Mouse (Mus musculus) midbrain, embryonic 15.5 days (tissue): ENCODE measurements around the gene Zfp609. TPM values are rescaled to one million over a fixed set of nuclear protein-coding genes. Genes with fewer than 3 reads are reported as not detected.

Experiments
- ATAC-seq: fragments of 200-750 bp; cut with Nextera tagmentation; replicated peaks from 2 replicates; pipeline ENCODE4 v1.8.0; 2017; ENCODE audit warnings: moderate TSS enrichment
- H3K27ac ChIP-seq: fragments of 300-500 bp; sonication (generic); 2 replicates; pipeline ENCODE4 v1.5.1; 2015; ENCODE audit warnings: mild to moderate bottlenecking, inconsistent platforms
- H3K27me3 ChIP-seq: fragments of 300-500 bp; sonication (generic); replicated peaks from 2 replicates; pipeline ENCODE4 v1.6.1; 2015; ENCODE audit warnings: inconsistent platforms
- H3K36me3 ChIP-seq: fragments of 300-500 bp; sonication (generic); replicated peaks from 2 replicates; pipeline ENCODE4 v1.6.1; 2015; ENCODE audit warnings: inconsistent platforms
- H3K4me1 ChIP-seq: fragments of 300-500 bp; sonication (generic); 2 replicates; pipeline ENCODE4 v1.6.1; 2015; ENCODE audit warnings: inconsistent platforms
- H3K4me2 ChIP-seq: fragments of 300-500 bp; sonication (generic); 2 replicates; pipeline ENCODE4 v1.6.1; 2015; ENCODE audit warnings: inconsistent platforms, mild to moderate bottlenecking, moderate library complexity
- H3K4me3 ChIP-seq: fragments of 300-500 bp; sonication (generic); 2 replicates; pipeline ENCODE4 v1.5.1; 2015; ENCODE audit warnings: mild to moderate bottlenecking, inconsistent platforms
- H3K9ac ChIP-seq: fragments of 300-500 bp; sonication (generic); 2 replicates; pipeline ENCODE4 v1.6.1; 2015; ENCODE audit warnings: mild to moderate bottlenecking, inconsistent platforms
- H3K9me3 ChIP-seq: fragments of 300-500 bp; sonication (generic); 2 replicates; pipeline ENCODE4 v1.6.1; 2016; ENCODE audit warnings: inconsistent platforms
- WGBS: fragments of 180-500 bp; shearing (Covaris S2); methylation state at CpG from one replicate; pipeline ENCODE4 v1.1.7; 2015; ENCODE audit warnings: mixed read lengths; 5-methylcytosine and 5-hydroxymethylcytosine counted together
- polyA plus RNA-seq: library from polyadenylated mRNA; unstranded; fragments of >200 nt; fragmentation: Nextera tagmentation; extraction: Ambion mirVana; gene quantifications from 2 replicates; pipeline ENCODE4 v1.2.1, GENCODE M21; 2015

Zfp609 gene
- polyA plus RNA-seq, 1 experiment from 2014 or later: 8.7 TPM

DNA sequence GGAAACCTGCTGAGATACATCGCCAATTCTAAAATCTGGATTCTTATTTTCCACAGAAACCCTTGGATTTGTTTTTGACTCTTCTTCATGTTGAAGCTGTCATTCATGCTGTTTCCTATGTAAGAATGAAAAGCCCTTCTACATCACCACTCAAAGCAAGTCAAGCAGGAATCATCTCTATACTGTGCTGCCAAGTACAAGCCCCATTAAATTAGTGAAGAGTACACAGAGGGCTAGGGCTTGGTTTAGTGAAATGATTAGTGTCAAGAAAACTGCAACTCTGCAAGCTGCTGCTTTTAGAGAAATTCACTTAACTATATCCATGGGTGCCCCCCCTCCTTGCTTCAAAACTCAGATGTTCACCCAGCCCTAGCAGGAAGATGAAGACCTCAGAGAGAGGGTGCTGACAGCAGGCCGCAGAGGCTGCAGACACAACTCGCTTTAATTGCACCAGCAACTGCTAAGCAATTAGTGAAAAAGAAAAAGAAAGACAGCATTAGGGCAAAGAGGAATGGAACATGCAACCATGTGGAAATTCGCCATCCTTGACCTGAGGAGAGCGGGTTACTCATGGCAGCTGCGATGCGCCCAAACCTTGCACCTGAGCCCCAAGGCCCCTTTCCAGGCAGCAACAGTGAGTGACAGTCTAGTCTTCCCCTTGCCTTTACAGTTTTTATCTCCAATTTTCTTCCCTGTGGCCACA, 71.5 kb downstream of the Zfp609 start:
- Histone ChIP-seq H3K4me1 (peaks cover 12% of the 10 kb centered on the region), H3K9ac (no peak overlapping the region), H3K36me3 (no peaks in the 10 kb centered on the region), H3K4me2 (no peak overlapping the region), H3K9me3 (no peaks in the 10 kb centered on the region), H3K27me3 (no peaks in the 10 kb centered on the region), H3K27ac (peak overlapping the region; percentile 5; the same call in 1 of the 2 replicates), H3K4me3 (no peak overlapping the region)
- WGBS: 70% methylated on average over 7 of the region's 7 CpGs
- ATAC-seq: no peak; the same call in 1 of the 2 replicates

DNA sequence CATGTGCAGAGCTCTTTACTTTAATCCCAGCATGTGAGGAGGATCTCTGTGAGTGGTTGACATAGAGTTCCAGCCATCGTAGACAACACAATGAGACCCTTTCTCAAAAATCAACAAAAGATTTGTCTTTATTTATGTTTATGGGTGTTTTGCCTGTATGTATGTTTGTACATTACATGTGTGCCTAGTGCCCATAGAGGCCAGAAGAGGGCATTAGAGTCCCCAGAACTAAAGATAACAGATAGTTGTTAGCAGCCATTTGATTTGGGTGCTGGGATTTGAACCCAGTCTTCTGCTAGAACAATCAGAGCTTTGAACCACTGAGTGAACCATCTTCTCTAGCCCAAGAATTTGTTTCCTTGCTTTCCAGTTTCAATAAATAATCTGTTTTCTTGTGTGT, 72.2 kb downstream of the Zfp609 start:
- H3K4me2 ChIP-seq: no peak overlapping the region
- H3K9ac ChIP-seq: no peak overlapping the region
- no peak overlapping the region for H3K4me3 ChIP-seq
- H3K4me1 ChIP-seq: peaks cover 12% of the 10 kb centered on the region
- H3K27ac ChIP-seq: no peak overlapping the region
- no peaks in the 10 kb centered on the region for H3K9me3 ChIP-seq
- no peak for ATAC-seq
- 83% methylated on average over 1 of the region's 1 CpGs for WGBS
- H3K27me3 ChIP-seq: no peaks in the 10 kb centered on the region
- no peaks in the 10 kb centered on the region for H3K36me3 ChIP-seq

DNA sequence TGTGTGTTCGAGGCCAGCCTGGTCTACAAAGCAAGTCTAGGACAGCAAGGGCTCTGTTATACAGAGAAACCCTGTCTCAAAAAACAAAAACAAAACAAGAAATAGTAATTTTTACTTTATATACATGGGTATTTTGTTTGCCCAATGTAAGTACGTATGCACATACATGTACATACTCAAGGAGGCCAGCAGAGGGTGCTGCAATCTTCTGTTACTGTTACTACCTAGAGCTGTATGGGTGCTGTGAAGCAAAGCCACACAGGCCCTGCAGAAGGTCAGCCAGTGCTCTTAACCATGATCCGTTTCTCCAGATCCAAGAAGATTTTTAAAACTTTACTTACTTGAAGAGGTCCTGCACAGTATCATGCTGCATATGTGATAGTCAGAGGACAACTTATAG, 74.7 kb downstream of the Zfp609 start:
- H3K36me3 ChIP-seq: no peaks in the 10 kb centered on the region

DNA sequence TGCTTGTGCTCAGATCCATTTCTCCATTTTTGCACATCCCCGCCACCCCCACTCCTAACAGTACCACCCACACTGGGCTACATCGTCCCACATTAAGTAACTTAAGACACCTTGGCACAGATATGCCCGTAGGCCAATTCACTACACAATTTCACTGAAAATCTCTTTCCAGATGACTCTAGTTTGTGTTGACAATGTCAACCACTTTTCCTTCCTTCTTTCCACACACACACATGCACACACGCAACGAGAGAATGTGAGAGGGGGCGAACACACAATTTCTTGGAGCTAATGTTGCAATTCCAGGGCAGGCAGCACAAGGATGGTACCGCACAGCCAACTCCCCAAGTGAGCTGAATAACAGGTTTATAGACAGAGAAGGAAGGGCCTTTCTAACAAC, 75.5 kb downstream of the Zfp609 start:
- peaks cover 13% of the 10 kb centered on the region for H3K4me1 ChIP-seq
- H3K4me2 ChIP-seq: no peak overlapping the region
- no peak overlapping the region for H3K9ac ChIP-seq
- H3K27ac ChIP-seq: no peak overlapping the region
- ATAC-seq: no peak
- 97% methylated on average over 7 of the region's 7 CpGs for WGBS
- H3K9me3 ChIP-seq: no peaks in the 10 kb centered on the region
- no peaks in the 10 kb centered on the region for H3K36me3 ChIP-seq
- H3K27me3 ChIP-seq: no peaks in the 10 kb centered on the region
- H3K4me3 ChIP-seq: no peak overlapping the region

More for the DNA sequence above, 74.7 kb downstream of the Zfp609 start:
- peaks cover 16% of the 10 kb centered on the region for H3K4me1 ChIP-seq
- H3K27me3 ChIP-seq: no peaks in the 10 kb centered on the region
- ATAC-seq: no peak
- H3K9me3 ChIP-seq: no peaks in the 10 kb centered on the region
- 94% methylated on average over 3 of the region's 3 CpGs for WGBS
- H3K4me3 ChIP-seq: no peak overlapping the region
- no peak overlapping the region for H3K27ac ChIP-seq
- no peak overlapping the region for H3K4me2 ChIP-seq
- no peak overlapping the region for H3K9ac ChIP-seq

DNA sequence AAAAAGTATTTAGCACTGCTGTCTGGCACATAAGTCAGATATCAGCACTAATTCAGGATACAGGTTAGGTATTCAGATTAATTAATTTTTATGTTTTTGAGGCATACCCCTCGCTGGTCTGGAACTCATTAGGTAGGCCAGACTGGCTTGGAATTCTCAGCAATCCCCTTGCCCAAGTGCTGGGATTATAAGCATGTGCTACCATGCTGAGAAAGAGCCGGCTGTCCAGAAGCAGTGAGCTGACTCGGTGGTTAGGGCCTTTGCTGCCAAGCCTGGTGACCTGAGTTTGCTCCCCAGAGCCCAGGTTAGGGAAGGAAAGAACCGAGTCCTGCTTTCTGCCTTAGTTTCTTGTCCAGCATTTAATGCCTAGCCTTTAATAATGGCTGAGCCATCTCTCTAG, 79.3 kb downstream of the Zfp609 start:
- Histone ChIP-seq H3K27ac (no peak overlapping the region), H3K9ac (no peak overlapping the region), H3K4me2 (no peak overlapping the region), H3K9me3 (no peaks in the 10 kb centered on the region), H3K4me3 (no peak overlapping the region), H3K27me3 (no peaks in the 10 kb centered on the region), H3K4me1 (peaks cover 35% of the 10 kb centered on the region), H3K36me3 (no peaks in the 10 kb centered on the region)
- ATAC-seq: no peak
- 40% methylated on average over 4 of the region's 4 CpGs for WGBS

DNA sequence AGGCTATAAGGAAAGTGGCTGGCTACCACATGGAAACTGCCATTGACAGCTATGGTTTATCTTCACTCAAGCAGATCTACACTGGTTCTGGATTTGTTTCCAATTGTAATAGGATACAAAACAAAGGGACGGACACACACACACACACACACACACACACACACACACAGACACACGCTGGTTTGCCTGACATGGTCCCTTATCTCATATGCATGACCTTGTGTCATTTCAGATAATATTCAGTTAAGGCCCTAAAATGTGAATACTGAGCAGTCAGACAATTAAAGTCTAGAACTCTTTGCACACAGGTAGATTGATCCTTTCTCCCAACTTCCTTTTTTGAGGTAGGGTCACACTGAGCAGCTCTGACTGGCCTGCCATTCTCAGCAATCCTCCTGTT, 80.9 kb downstream of the Zfp609 start:
- peaks cover 42% of the 10 kb centered on the region for H3K4me1 ChIP-seq

DNA sequence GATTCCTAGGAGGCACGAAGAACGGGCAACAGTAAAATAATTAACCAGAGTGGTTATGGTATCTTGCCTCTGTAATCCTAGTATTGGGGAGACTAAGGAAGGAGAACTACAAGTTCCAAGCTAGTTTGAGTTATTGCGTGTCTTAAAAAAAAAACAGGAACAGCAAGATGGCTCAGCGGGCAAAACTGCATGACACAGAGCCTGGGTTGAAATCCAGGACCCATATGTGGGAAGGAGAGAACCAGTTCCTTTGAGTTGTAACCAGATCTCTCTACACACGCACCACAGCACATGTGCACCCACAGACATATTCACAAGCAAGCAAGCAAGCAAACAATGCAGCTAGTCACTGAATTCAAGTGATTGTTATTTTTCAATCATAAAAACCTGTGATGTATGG, 81.9 kb downstream of the Zfp609 start:
- Histone ChIP-seq H3K27ac (peak overlapping the region; percentile 82), H3K4me1 (peaks cover 42% of the 10 kb centered on the region), H3K9ac (no peak overlapping the region), H3K9me3 (no peaks in the 10 kb centered on the region), H3K27me3 (no peaks in the 10 kb centered on the region), H3K4me2 (no peak overlapping the region), H3K4me3 (no peak overlapping the region), H3K36me3 (no peaks in the 10 kb centered on the region)
- WGBS: 47% methylated on average over 5 of the region's 5 CpGs
- no peak for ATAC-seq

More for the DNA sequence above, 80.9 kb downstream of the Zfp609 start:
- H3K4me2 ChIP-seq: no peak overlapping the region
- no peaks in the 10 kb centered on the region for H3K27me3 ChIP-seq
- H3K4me3 ChIP-seq: no peak overlapping the region
- no peak overlapping the region for H3K9ac ChIP-seq
- H3K27ac ChIP-seq: peak overlapping the region; percentile 82
- no peaks in the 10 kb centered on the region for H3K9me3 ChIP-seq
- no peaks in the 10 kb centered on the region for H3K36me3 ChIP-seq
- ATAC-seq: no peak
- WGBS: 78% methylated on average over 2 of the region's 2 CpGs

DNA sequence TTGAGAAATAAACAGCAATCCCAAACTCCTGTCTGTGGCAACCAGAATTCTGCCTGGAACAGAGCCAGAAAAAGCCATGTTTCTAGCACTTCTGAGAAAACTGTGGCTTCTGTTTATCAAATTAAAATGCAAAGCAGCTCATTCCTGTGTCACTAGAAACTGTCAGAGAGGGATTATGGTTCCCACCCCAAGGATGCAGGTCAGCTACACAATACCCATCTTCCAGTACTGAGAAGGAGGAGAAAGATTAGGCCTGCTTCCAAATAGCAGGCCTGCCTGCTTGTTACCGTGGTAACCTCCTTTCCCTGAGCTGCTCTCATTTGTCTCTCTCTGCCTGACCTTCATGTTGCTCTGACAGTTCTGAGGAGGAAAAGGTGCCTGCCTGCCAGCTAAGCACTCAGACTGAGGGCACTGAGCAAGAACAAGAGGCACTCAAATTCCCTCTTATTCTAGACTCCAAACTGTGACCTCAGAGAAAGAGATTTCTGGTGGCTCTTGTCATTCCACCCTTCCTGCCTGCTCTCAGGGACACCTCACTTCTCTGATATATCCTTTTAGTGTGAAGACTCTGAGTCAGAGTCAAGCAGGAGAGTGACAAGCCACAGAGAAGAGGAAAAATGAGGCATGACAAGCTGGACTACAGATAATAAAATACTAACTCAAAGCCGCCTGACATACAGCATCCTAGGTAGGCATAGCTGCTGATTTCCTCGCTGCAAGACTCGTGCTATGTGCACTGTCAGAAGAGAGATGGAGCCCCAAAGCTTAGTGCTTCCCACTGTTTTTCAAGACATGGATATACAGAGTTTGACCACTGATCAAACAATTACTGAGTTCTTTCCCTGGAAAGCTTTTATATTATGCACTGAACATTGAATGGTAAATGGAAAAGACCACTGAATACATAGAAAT, 82.9 kb downstream of the Zfp609 start:
- Histone ChIP-seq H3K4me3 (no peak overlapping the region), H3K27ac (peak overlapping the region; percentile 82), H3K9me3 (no peaks in the 10 kb centered on the region), H3K27me3 (no peaks in the 10 kb centered on the region), H3K36me3 (no peaks in the 10 kb centered on the region), H3K4me2 (peak overlapping the region; percentile 19; the same call in 1 of the 2 replicates), H3K4me1 (peaks cover 42% of the 10 kb centered on the region), H3K9ac (no peak overlapping the region)
- peak; percentile 93 for ATAC-seq
- WGBS: 11% methylated on average over 4 of the region's 4 CpGs

DNA sequence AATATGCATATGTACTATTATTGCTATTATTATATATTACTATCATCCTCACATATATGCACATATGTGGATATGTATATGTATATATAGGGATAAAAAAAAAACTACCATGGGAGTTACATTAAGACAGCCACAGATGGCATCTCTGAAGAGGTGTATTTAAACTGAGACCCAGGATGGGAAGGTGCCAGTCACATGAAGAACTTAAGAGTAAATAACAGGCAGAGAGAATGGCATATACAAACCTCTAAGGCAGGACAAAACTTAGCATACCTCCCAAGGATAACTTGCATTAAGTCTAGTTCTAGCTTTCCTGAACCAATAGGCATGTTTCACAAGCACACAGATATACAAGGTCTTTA, 83.6 kb downstream of the Zfp609 start:
- H3K4me2 ChIP-seq: no peak overlapping the region
- H3K9ac ChIP-seq: no peak overlapping the region
- H3K4me3 ChIP-seq: no peak overlapping the region
- H3K36me3 ChIP-seq: no peaks in the 10 kb centered on the region
- no peak for ATAC-seq
- H3K27ac ChIP-seq: peak overlapping the region; percentile 82
- peaks cover 42% of the 10 kb centered on the region for H3K4me1 ChIP-seq
- no peaks in the 10 kb centered on the region for H3K9me3 ChIP-seq
- H3K27me3 ChIP-seq: no peaks in the 10 kb centered on the region

DNA sequence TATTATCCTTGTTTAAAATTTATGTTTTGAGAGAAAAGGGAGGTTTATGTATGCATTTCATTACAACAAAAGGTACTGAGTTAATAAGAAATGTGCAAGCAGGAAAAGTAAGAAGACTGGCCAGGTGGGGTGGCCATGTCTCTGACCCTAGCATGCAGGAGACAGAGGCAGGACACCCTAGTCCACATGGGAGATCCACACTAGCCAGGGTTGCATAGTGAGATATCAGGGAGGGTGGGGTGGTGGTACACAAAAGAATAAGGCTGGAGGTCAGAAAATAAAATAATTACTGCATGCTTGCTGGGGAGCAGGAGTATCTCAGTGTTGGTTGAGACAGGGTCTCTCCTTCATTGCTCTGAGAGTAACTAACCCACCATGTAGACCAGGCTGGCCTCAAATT, 84.0 kb downstream of the Zfp609 start:
- Histone ChIP-seq H3K36me3 (no peaks in the 10 kb centered on the region), H3K4me2 (no peak overlapping the region), H3K9me3 (no peaks in the 10 kb centered on the region), H3K9ac (no peak overlapping the region), H3K4me1 (peaks cover 42% of the 10 kb centered on the region), H3K4me3 (no peak overlapping the region), H3K27me3 (no peaks in the 10 kb centered on the region), H3K27ac (peak overlapping the region; percentile 82)
- ATAC-seq: no peak

DNA sequence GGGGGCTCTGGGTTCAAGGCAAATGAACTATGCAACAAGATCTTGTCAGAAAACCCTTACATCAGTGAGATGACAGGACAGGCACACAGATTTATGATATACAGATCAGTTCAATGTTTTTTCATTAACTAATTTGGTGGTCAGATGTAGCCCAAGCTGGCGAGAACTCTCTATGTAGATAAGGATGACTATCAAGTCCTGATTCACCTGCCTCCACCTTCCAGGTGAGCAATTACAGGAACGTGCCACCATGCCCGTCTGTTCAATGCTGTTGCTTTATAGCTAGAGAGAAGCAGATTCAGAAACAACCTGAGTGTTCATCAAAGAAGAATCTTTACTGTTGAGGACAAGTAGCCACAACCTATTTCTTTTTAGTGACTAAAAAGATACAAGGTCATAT, 84.6 kb downstream of the Zfp609 start:
- no peak for ATAC-seq
- Histone ChIP-seq H3K27me3 (no peaks in the 10 kb centered on the region), H3K9me3 (no peaks in the 10 kb centered on the region), H3K36me3 (no peaks in the 10 kb centered on the region), H3K9ac (no peak overlapping the region), H3K4me3 (no peak overlapping the region), H3K4me2 (no peak overlapping the region), H3K27ac (peak overlapping the region; percentile 82; the same call in 1 of the 2 replicates), H3K4me1 (peaks cover 38% of the 10 kb centered on the region)
- WGBS: 85% methylated on average over 3 of the region's 3 CpGs

DNA sequence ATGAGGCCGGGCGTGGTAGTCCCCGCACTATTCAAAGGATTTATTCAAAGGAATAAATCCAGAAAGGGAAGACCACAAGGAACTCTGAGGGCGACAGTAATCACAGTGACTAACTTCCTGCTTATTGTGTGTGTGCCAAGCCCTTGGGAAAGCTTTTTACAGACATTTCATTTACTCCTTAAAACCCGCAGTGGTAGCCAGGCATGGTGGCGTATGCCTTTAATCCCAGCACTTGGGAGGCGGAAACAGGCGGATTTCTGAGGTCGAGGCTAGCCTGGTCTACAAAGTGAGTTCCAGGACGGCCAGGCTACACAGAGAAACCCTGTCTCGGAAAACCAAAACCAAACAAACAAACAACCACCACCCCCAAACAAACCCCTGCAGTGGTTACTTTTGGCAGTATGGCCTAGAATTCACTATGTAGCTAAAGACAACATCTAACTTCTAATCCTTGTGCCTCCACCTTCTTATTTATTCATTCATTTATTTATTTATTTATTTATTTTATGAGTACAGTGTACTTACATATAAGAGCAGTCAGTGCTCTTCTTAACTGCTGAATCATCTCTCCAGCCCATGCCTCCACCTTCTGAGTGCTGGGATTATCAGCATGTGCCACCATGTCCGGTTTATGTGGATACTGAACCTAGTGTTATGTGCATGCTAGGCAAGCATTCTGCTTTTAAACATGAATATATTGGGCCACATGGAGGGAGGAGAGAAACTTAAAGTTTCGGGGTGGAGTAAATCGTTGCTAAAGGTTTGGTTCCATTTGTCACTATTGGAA, 86.1 kb downstream of the Zfp609 start:
- Histone ChIP-seq H3K4me3 (no peak overlapping the region), H3K27me3 (no peaks in the 10 kb centered on the region), H3K4me2 (no peak overlapping the region), H3K9me3 (no peaks in the 10 kb centered on the region), H3K27ac (no peak overlapping the region), H3K9ac (no peak overlapping the region), H3K36me3 (no peaks in the 10 kb centered on the region), H3K4me1 (peaks cover 38% of the 10 kb centered on the region)
- 83% methylated on average over 14 of the region's 14 CpGs for WGBS
- ATAC-seq: no peak
